Mouse (Mus musculus): ENCODE measurements around the gene Dnah2. TPM values are rescaled to one million over a fixed set of nuclear protein-coding genes. Genes with fewer than 3 reads are reported as not detected.
A peak's percentile ranks its signal among the peaks of the same experiment; 100 is the strongest.

Gene Dnah2
- total and polyA plus RNA-seq, 2 experiments from 2014 or later, result 3.9 to 9.5 TPM

GRCm38 (mm10) chr11:69390400-69391034 is 158.4 kb downstream of the Dnah2 start:
- no peak overlapping the region for H3K27ac ChIP-seq (ENCODE audit: low read depth, low read length)
- no peaks in the 10 kb centered on the region for H3K4me1 ChIP-seq (ENCODE audit: insufficient read depth, low read length)
- no peak for ATAC-seq (ENCODE audit: low FRiP score)
- H3K27me3 ChIP-seq (ENCODE audit: insufficient read depth, low read length), result no peaks in the 10 kb centered on the region
- TF ChIP-seq CTCF (IDR thresholded peaks at IDR 0.05), result peak; percentile 83
- H3K4me2 ChIP-seq (ENCODE audit: low read depth, low read length, poor library complexity, severe bottlenecking), result no peak overlapping the region
- H3K9me3 ChIP-seq (ENCODE audit: low read length), result no peaks in the 10 kb centered on the region
- DNase-seq (ENCODE audit: low spot score), result peak; percentile 89
- 47% methylated on average over 10 of the region's 10 CpGs for WGBS
- no peaks in the 10 kb centered on the region for H3K36me3 ChIP-seq (ENCODE audit: insufficient read depth, low read length)
- H3K9ac ChIP-seq (replicated peaks; ENCODE audit: low read length, poor library complexity, severe bottlenecking), result no peak overlapping the region
- no peak overlapping the region for H3K4me3 ChIP-seq (ENCODE audit: low read depth, low read length)

- Histone ChIP-seq H3K36me3 (ENCODE audit: insufficient read depth, low read length) (no peaks in the 10 kb centered on the region), H3K9ac (replicated peaks; ENCODE audit: low read length, poor library complexity, severe bottlenecking) (no peak overlapping the region), H3K4me3 (ENCODE audit: low read depth, low read length) (no peak overlapping the region), H3K4me1 (ENCODE audit: insufficient read depth, low read length) (no peaks in the 10 kb centered on the region), H3K27ac (ENCODE audit: low read depth, low read length) (no peak overlapping the region), H3K9me3 (ENCODE audit: low read length) (no peaks in the 10 kb centered on the region), H3K27me3 (ENCODE audit: insufficient read depth, low read length) (no peaks in the 10 kb centered on the region), H3K4me2 (ENCODE audit: low read depth, low read length, poor library complexity, severe bottlenecking) (no peak overlapping the region)
- TF ChIP-seq CTCF (IDR thresholded peaks at IDR 0.05), result no peak
- DNase-seq (ENCODE audit: low spot score), result no peak
- no peak for ATAC-seq (ENCODE audit: low FRiP score)
- 59% methylated on average over 14 of the region's 14 CpGs for WGBS
These were observed 159.1 kb downstream of the Dnah2 start for GRCm38 (mm10) chr11:69389531-69390399.

- Histone ChIP-seq H3K9ac (replicated peaks; ENCODE audit: low read length, poor library complexity, severe bottlenecking) (no peak overlapping the region), H3K4me1 (ENCODE audit: insufficient read depth, low read length) (no peaks in the 10 kb centered on the region), H3K4me3 (ENCODE audit: low read depth, low read length) (no peak overlapping the region), H3K4me2 (ENCODE audit: low read depth, low read length, poor library complexity, severe bottlenecking) (no peak overlapping the region), H3K27me3 (ENCODE audit: insufficient read depth, low read length) (no peaks in the 10 kb centered on the region), H3K27ac (ENCODE audit: low read depth, low read length) (no peak overlapping the region), H3K9me3 (ENCODE audit: low read length) (no peaks in the 10 kb centered on the region), H3K36me3 (ENCODE audit: insufficient read depth, low read length) (no peaks in the 10 kb centered on the region)
- 96% methylated on average over 4 of the region's 4 CpGs for WGBS
- DNase-seq (ENCODE audit: low spot score), result no peak
- TF ChIP-seq CTCF (IDR thresholded peaks at IDR 0.05), result no peak
- no peak for ATAC-seq (ENCODE audit: low FRiP score)
These were observed 160.2 kb downstream of the Dnah2 start for GRCm38 (mm10) chr11:69388680-69389079.

GRCm38 (mm10) chr11:69386758-69387157 is 162.2 kb downstream of the Dnah2 start:
- DNase-seq (ENCODE audit: low spot score) (no peak), ATAC-seq (ENCODE audit: low FRiP score) (no peak)
- H3K4me2 ChIP-seq (ENCODE audit: low read depth, low read length, poor library complexity, severe bottlenecking), result no peak overlapping the region
- H3K27ac ChIP-seq (ENCODE audit: low read depth, low read length), result no peak overlapping the region
- H3K27me3 ChIP-seq (ENCODE audit: insufficient read depth, low read length), result no peaks in the 10 kb centered on the region
- no peak overlapping the region for H3K4me3 ChIP-seq (ENCODE audit: low read depth, low read length)
- 85% methylated on average over 7 of the region's 7 CpGs for WGBS
- H3K9me3 ChIP-seq (ENCODE audit: low read length), result no peaks in the 10 kb centered on the region
- H3K4me1 ChIP-seq (ENCODE audit: insufficient read depth, low read length), result no peaks in the 10 kb centered on the region
- peak; percentile 51 for TF ChIP-seq CTCF (IDR thresholded peaks at IDR 0.05)
- H3K9ac ChIP-seq (replicated peaks; ENCODE audit: low read length, poor library complexity, severe bottlenecking), result no peak overlapping the region
- H3K36me3 ChIP-seq (ENCODE audit: insufficient read depth, low read length), result no peaks in the 10 kb centered on the region

GRCm38 (mm10) chr11:69384979-69385378 is 163.9 kb downstream of the Dnah2 start:
- Histone ChIP-seq H3K4me3 (ENCODE audit: low read depth, low read length) (no peak overlapping the region), H3K27ac (ENCODE audit: low read depth, low read length) (no peak overlapping the region), H3K4me2 (ENCODE audit: low read depth, low read length, poor library complexity, severe bottlenecking) (no peak overlapping the region), H3K9ac (replicated peaks; ENCODE audit: low read length, poor library complexity, severe bottlenecking) (no peak overlapping the region), H3K9me3 (ENCODE audit: low read length) (no peaks in the 10 kb centered on the region), H3K36me3 (ENCODE audit: insufficient read depth, low read length) (no peaks in the 10 kb centered on the region), H3K27me3 (ENCODE audit: insufficient read depth, low read length) (no peaks in the 10 kb centered on the region), H3K4me1 (ENCODE audit: insufficient read depth, low read length) (no peaks in the 10 kb centered on the region)
- ATAC-seq (ENCODE audit: low FRiP score) (no peak), DNase-seq (ENCODE audit: low spot score) (no peak)
- 86% methylated on average over 6 of the region's 6 CpGs for WGBS
- no peak for TF ChIP-seq CTCF (IDR thresholded peaks at IDR 0.05)

- H3K4me3 ChIP-seq (ENCODE audit: low read depth, low read length), result no peak overlapping the region
- H3K4me1 ChIP-seq (ENCODE audit: insufficient read depth, low read length), result no peaks in the 10 kb centered on the region
- H3K27ac ChIP-seq (ENCODE audit: low read depth, low read length), result no peak overlapping the region
- WGBS, result 65% methylated on average over 10 of the region's 10 CpGs
- DNase-seq (ENCODE audit: low spot score), result no peak
- no peak for TF ChIP-seq CTCF (IDR thresholded peaks at IDR 0.05)
- no peaks in the 10 kb centered on the region for H3K36me3 ChIP-seq (ENCODE audit: insufficient read depth, low read length)
- H3K9ac ChIP-seq (replicated peaks; ENCODE audit: low read length, poor library complexity, severe bottlenecking), result no peak overlapping the region
- no peaks in the 10 kb centered on the region for H3K9me3 ChIP-seq (ENCODE audit: low read length)
- H3K27me3 ChIP-seq (ENCODE audit: insufficient read depth, low read length), result no peaks in the 10 kb centered on the region
- H3K4me2 ChIP-seq (ENCODE audit: low read depth, low read length, poor library complexity, severe bottlenecking), result no peak overlapping the region
- ATAC-seq (ENCODE audit: low FRiP score), result no peak
These were observed 166.3 kb downstream of the Dnah2 start for GRCm38 (mm10) chr11:69382478-69383105.
